Mouse (Mus musculus): ENCODE measurements at regions not wholly inside any gene's neighbourhood (a gene's known extent, or its start where the extent isn't known, plus 50 kb on each side); places are given as distances from the start of the nearest gene placed in this dataset.

GRCm38 (mm10) chr13:59894094-59894493 lies 71.1 kb upstream of the Tut7 start:
- Histone ChIP-seq H3K4me1 (replicated peaks; ENCODE audit: control insufficient read depth in 2 of 2, insufficient read depth in 2 of 2, low read length in 1 of 2) (peaks cover 39 to 53% of the 10 kb centered on the region in 2 experiments), H3K4me2 (ENCODE audit: low read depth) (no peak overlapping the region), H3K27me3 (ENCODE audit: control insufficient read depth, insufficient read depth, low read length) (no peaks in the 10 kb centered on the region), H3K9ac (replicated peaks) (no peak overlapping the region), H3K9me3 (ENCODE audit: control insufficient read depth, low read length) (no peaks in the 10 kb centered on the region; the same call in 1 of the 2 replicates), H3K4me3 (ENCODE audit: insufficient read depth in 1 of 2, low read depth in 2 of 2, low read length in 2 of 2) (no peak overlapping the region), H3K36me3 (replicated peaks; ENCODE audit: control insufficient read depth, insufficient read depth, low read depth) (no peaks in the 10 kb centered on the region), H3K27ac (no peak overlapping the region)
- 71% methylated on average over 5 of the region's 5 CpGs for WGBS (ENCODE audit: insufficient replicate concordance)
- no peak for DNase-seq (ENCODE audit: low read depth in 3 of 3, low spot score in 3 of 3)
- no peak for ATAC-seq (ENCODE audit: insufficient read depth)
- no peak for TF ChIP-seq CTCF (IDR thresholded peaks at IDR 0.05; ENCODE audit: low read depth)
- no peak for TF ChIP-seq EP300 (IDR thresholded peaks at IDR 0.05; ENCODE audit: low read depth)

- DNase-seq (ENCODE audit: low read depth in 3 of 3, low spot score in 3 of 3) = no peak
- no peaks in the 10 kb centered on the region; the same call in 1 of the 2 replicates for H3K9me3 ChIP-seq (ENCODE audit: control insufficient read depth, low read length)
- no peak overlapping the region for H3K9ac ChIP-seq (replicated peaks)
- no peak overlapping the region for H3K27ac ChIP-seq
- no peaks in the 10 kb centered on the region for H3K27me3 ChIP-seq (ENCODE audit: control insufficient read depth, insufficient read depth, low read length)
- no peak for ATAC-seq (ENCODE audit: insufficient read depth)
- no peak overlapping the region for H3K4me3 ChIP-seq (ENCODE audit: insufficient read depth in 1 of 2, low read depth in 2 of 2, low read length in 2 of 2)
- peaks cover 39 to 57% of the 10 kb centered on the region in 2 experiments for H3K4me1 ChIP-seq (replicated peaks; ENCODE audit: control insufficient read depth in 2 of 2, insufficient read depth in 2 of 2, low read length in 1 of 2)
- 39% methylated on average over 8 of the region's 8 CpGs for WGBS (ENCODE audit: insufficient replicate concordance)
- H3K4me2 ChIP-seq (ENCODE audit: low read depth) = no peak overlapping the region
- H3K36me3 ChIP-seq (replicated peaks; ENCODE audit: control insufficient read depth, insufficient read depth, low read depth) = no peaks in the 10 kb centered on the region
- TF ChIP-seq CTCF (IDR thresholded peaks at IDR 0.05; ENCODE audit: low read depth) (no peak), EP300 (IDR thresholded peaks at IDR 0.05; ENCODE audit: low read depth) (no peak)
Measured at GRCm38 (mm10) chr13:59892961-59893360, 70.0 kb upstream of the Tut7 start.

DNA sequence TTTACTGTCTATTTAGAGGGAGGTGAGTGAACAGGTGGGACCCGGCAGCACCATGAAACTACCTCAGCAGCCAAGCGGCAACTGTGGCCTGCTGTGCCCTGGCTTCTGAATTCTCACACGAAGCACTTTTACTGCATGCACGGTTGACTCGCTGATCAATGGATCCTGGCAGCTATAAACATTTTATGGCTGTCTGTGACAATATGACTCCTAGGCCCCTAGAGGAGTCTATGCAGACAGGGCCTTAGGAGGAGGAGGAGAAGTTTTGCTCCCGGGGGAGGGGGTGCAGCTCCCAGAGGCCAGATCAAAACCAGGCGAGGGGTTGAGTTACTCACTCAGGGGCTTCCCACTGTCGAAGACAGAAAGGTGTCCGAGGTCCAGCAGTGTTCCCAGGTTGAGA lies 69.4 kb upstream of the Tut7 start:
- WGBS (ENCODE audit: insufficient replicate concordance) = 52% methylated on average over 9 of the region's 9 CpGs
- no peak overlapping the region for H3K9ac ChIP-seq (replicated peaks)
- peaks cover 39 to 61% of the 10 kb centered on the region in 2 experiments for H3K4me1 ChIP-seq (replicated peaks; ENCODE audit: control insufficient read depth in 2 of 2, insufficient read depth in 2 of 2, low read length in 1 of 2)
- H3K27ac ChIP-seq = no peak overlapping the region
- no peaks in the 10 kb centered on the region for H3K36me3 ChIP-seq (replicated peaks; ENCODE audit: control insufficient read depth, insufficient read depth, low read depth)
- no peak overlapping the region for H3K4me2 ChIP-seq (ENCODE audit: low read depth)
- no peak overlapping the region for H3K4me3 ChIP-seq (ENCODE audit: insufficient read depth in 1 of 2, low read depth in 2 of 2, low read length in 2 of 2)
- DNase-seq (ENCODE audit: low read depth in 3 of 3, low spot score in 3 of 3) (no peak), ATAC-seq (ENCODE audit: insufficient read depth) (no peak)
- H3K27me3 ChIP-seq (ENCODE audit: control insufficient read depth, insufficient read depth, low read length) = no peaks in the 10 kb centered on the region
- H3K9me3 ChIP-seq (ENCODE audit: control insufficient read depth, low read length) = no peaks in the 10 kb centered on the region; the same call in 1 of the 2 replicates
- TF ChIP-seq EP300 (IDR thresholded peaks at IDR 0.05; ENCODE audit: low read depth) (no peak), CTCF (IDR thresholded peaks at IDR 0.05; ENCODE audit: low read depth) (no peak)

GRCm38 (mm10) chr13:59891737-59892136 lies 68.8 kb upstream of the Tut7 start:
- H3K4me2 ChIP-seq (ENCODE audit: low read depth) = peak overlapping the region; percentile 43
- no peaks in the 10 kb centered on the region for H3K27me3 ChIP-seq (ENCODE audit: control insufficient read depth, insufficient read depth, low read length)
- 12% methylated on average over 8 of the region's 8 CpGs for WGBS (ENCODE audit: insufficient replicate concordance)
- H3K9ac ChIP-seq (replicated peaks) = no peak overlapping the region
- H3K9me3 ChIP-seq (ENCODE audit: control insufficient read depth, low read length) = no peaks in the 10 kb centered on the region; the same call in 1 of the 2 replicates
- no peak overlapping the region; the same call in 1 of the 2 replicates for H3K27ac ChIP-seq
- H3K4me3 ChIP-seq (ENCODE audit: insufficient read depth in 1 of 2, low read depth in 2 of 2, low read length in 2 of 2) = no peak overlapping the region
- ATAC-seq (ENCODE audit: insufficient read depth) = peak; percentile 75
- TF ChIP-seq EP300 (IDR thresholded peaks at IDR 0.05; ENCODE audit: low read depth) (no peak), CTCF (IDR thresholded peaks at IDR 0.05; ENCODE audit: low read depth) (no peak)
- peaks cover 39 to 61% of the 10 kb centered on the region in 2 experiments for H3K4me1 ChIP-seq (replicated peaks; ENCODE audit: control insufficient read depth in 2 of 2, insufficient read depth in 2 of 2, low read length in 1 of 2)
- no peaks in the 10 kb centered on the region for H3K36me3 ChIP-seq (replicated peaks; ENCODE audit: control insufficient read depth, insufficient read depth, low read depth)
- peak in 1 of 3 experiments; percentile 33 for DNase-seq (ENCODE audit: low read depth in 3 of 3, low spot score in 3 of 3)

DNA sequence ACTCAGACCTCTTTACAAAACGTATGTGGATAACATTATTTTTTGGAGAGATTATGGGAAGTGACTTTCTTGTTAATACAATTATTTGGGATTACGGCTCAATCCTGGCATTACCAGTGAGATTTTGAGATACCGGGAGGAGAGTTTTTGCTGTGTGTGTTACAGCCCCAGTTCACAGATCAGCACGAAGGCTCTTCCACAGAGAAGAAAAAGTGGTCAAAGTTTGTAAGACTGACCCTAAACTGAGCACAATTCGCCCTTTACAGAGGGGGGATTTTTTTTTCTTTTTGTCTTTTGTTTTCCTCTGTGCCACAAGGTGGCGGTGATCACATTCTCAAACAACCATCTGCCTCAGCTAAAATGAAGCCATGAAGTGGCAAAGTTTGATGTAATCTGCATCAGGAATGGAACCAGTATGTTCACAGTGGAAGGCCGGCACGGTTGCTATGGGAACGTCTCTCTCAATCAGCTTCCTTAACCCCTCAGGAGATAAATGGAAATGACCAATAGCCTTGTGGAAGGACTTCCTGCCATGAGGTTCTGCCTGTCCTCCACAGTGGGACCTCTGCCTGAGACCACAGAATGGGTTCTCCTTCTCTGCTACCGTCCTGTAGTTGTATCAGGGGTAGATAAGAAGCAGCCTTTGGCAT lies 66.6 kb upstream of the Tut7 start:
- H3K4me2 ChIP-seq (ENCODE audit: low read depth) = no peak overlapping the region
- peaks cover 26 to 45% of the 10 kb centered on the region in 2 experiments for H3K4me1 ChIP-seq (replicated peaks; ENCODE audit: control insufficient read depth in 2 of 2, insufficient read depth in 2 of 2, low read length in 1 of 2)
- TF ChIP-seq CTCF (IDR thresholded peaks at IDR 0.05; ENCODE audit: low read depth) (peak; percentile 58), EP300 (IDR thresholded peaks at IDR 0.05; ENCODE audit: low read depth) (no peak)
- no peaks in the 10 kb centered on the region for H3K36me3 ChIP-seq (replicated peaks; ENCODE audit: control insufficient read depth, insufficient read depth, low read depth)
- no peak for ATAC-seq (ENCODE audit: insufficient read depth)
- no peak overlapping the region for H3K27ac ChIP-seq
- no peak overlapping the region for H3K4me3 ChIP-seq (ENCODE audit: insufficient read depth in 1 of 2, low read depth in 2 of 2, low read length in 2 of 2)
- H3K9ac ChIP-seq (replicated peaks) = no peak overlapping the region
- WGBS (ENCODE audit: insufficient replicate concordance) = 19% methylated on average over 10 of the region's 10 CpGs
- peak in 2 of 3 experiments; percentile 23 to 43 for DNase-seq (ENCODE audit: low read depth in 3 of 3, low spot score in 3 of 3)
- no peaks in the 10 kb centered on the region for H3K27me3 ChIP-seq (ENCODE audit: control insufficient read depth, insufficient read depth, low read length)
- no peaks in the 10 kb centered on the region for H3K9me3 ChIP-seq (ENCODE audit: control insufficient read depth, low read length)
